Mouse (Mus musculus) CD8-positive naive resting alpha-beta T cell, adult 57 days (primary cell): ENCODE measurements around the gene Lect2. TPM values are rescaled to one million over a fixed set of nuclear protein-coding genes. Genes with fewer than 3 reads are reported as not detected.

Experiments
- total RNA-seq: library from RNA; stranded (reverse); gene quantifications from one replicate; pipeline ENCODE4 v1.2.4, GENCODE M21; 2023

Gene Lect2
- total RNA-seq = not detected

DNA sequence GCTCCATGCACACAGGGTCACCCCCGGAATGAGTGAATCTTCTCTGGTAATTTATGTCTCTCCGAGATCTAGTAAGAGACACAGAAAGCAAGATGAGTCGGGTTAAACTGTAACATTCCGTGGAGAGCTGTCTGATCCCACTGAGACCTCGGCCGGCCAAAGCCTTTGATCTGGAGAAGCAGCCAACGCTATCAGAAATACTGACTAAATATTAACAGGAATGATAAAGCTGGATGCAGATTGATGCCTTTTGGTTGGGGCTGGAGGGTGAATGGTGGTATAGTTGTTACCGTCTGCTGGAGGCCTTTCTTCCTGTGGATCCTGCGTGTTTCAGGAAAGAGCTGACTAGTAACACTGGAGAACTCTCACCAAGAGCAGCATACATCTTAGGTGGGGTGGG is at the start of gene Lect2:
Lect2 (minus strand) TSS at position 102 of the 400 bp plus-strand sequence.

DNA sequence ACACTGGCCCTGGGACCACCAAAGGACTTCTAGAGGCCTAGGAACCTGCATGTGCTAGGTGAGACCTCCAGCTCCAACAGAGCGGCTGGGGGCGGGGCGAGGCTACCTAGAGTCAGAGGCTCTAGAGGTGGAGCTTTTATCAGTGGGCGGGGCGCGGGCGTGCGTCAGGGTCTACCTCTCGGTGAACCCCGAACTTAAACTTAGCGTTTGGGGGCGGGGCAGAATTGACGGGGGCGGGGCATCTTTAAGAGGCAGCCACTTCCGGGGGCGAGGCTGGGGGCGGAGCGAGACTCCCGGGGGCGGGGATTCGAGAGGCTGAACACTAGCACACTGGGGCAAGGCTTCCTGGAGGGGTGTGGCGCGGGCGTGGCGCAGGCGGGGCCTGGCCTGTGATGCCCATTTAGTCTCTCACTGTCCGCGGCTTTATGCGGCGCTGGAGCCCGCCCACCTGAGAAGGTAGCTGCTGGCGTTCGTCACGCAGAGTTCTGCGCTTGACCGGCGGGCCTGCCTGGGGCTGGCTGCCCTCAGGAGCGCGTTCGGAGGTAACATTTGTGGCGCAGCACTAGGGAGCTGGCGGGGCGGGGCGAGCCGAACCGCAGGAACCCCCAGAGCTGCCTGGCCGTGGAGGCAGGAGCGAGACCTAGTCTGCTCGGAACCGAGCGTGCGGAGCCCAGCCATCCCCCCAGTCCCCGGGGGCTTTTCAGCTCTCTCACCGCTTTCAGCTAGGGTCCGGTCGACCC is 26.1 kb downstream of the Lect2 start, which contains the start of gene Fbxl21:
Fbxl21 (plus strand) TSS at position 392 of the 740 bp plus-strand sequence.

Other genes starting within 250 kb of the Lect2 start
- gene Gm3045, start 121.9 kb downstream of the Lect2 start, total RNA-seq = not detected
- not detected for gene Slc25a48, start 110.1 kb downstream of the Lect2 start, total RNA-seq
- not detected for gene Il9, start 66.3 kb downstream of the Lect2 start, total RNA-seq
- 1.5 TPM for gene Fbxl21, start 26.0 kb downstream of the Lect2 start, total RNA-seq
- gene Tgfbi, start 61.0 kb upstream of the Lect2 start, total RNA-seq = 5.0 TPM
- 64.1 TPM for gene Smad5, start 154.5 kb upstream of the Lect2 start, total RNA-seq
- gene Gm45623, start 205.3 kb upstream of the Lect2 start, total RNA-seq = not detected